Mouse (Mus musculus) lung, adult 2 months (tissue): ENCODE data around the gene Tmem80. TPM values are rescaled to one million over a fixed set of nuclear protein-coding genes. Genes with fewer than 3 reads are reported as not detected.

ENCODE experiments used
- DNase-seq: peaks from one replicate; pipeline ENCODE4 v3.0.0; 2022
- H3K4me1 ChIP-seq: fragments of 200-500 bp; 2 replicates; pipeline ENCODE4 v1.6.1; 2011; ENCODE audit warnings: low read length; ENCODE audit not compliant: control insufficient read depth, insufficient read depth
- H3K4me3 ChIP-seq: fragments of 200-500 bp; replicated peaks from 2 replicates; pipeline ENCODE3; 2011; ENCODE audit warnings: low read depth, mild to moderate bottlenecking, control low read depth, low read length; ENCODE audit errors: extremely low read depth
- CTCF ChIP-seq: fragments of 200-500 bp; IDR thresholded peaks from 2 replicates; pipeline ENCODE4 v1.5.1; 2011; ENCODE audit warnings: mild to moderate bottlenecking, low read length, control low read depth; ENCODE audit not compliant: insufficient read depth
- POLR2A ChIP-seq: fragments of 200-500 bp; IDR thresholded peaks from 2 replicates; pipeline ENCODE4 v1.6.1; 2011; ENCODE audit warnings: low read depth, mild to moderate bottlenecking, control low read depth, low read length, borderline replicate concordance; ENCODE audit errors: extremely low read depth
- WGBS: fragments of 180-500 bp; shearing (Covaris S2); methylation state at CpG from one replicate; pipeline ENCODE4 v1.1.7; 2018; 5-methylcytosine and 5-hydroxymethylcytosine counted together
- polyA plus RNA-seq: library from polyadenylated mRNA; depleted of rRNA; stranded (reverse); fragments of >200 nt; gene quantifications from 2 replicates; pipeline ENCODE4 v1.2.3, GENCODE M21; 2012

The Tmem80 gene
- polyA plus RNA-seq, 1 experiment: 49.2 TPM

GRCm38 (mm10) chr7:141294479-141294878 lies 33.1 kb upstream of the Tmem80 start:
- WGBS: 10% methylated on average over 22 of the region's 22 CpGs
- TF ChIP-seq CTCF: no peak
- H3K4me1 ChIP-seq: peaks cover 15% of the 10 kb centered on the region
- DNase-seq: no peak
- no peak overlapping the region for H3K4me3 ChIP-seq

- H3K4me3 ChIP-seq: no peak overlapping the region
- no peak for TF ChIP-seq POLR2A
- TF ChIP-seq CTCF: no peak
- WGBS: 73% methylated on average over 3 of the region's 3 CpGs
- peaks cover 12% of the 10 kb centered on the region for H3K4me1 ChIP-seq
- no peak for DNase-seq
Measured at GRCm38 (mm10) chr7:141297926-141298650, 29.5 kb upstream of the Tmem80 start.

GRCm38 (mm10) chr7:141299175-141299574 lies 28.4 kb upstream of the Tmem80 start:
- no peak for TF ChIP-seq CTCF
- no peak for TF ChIP-seq POLR2A
- 95% methylated on average over 8 of the region's 8 CpGs for WGBS
- Histone ChIP-seq H3K4me1 (peaks cover 6% of the 10 kb centered on the region), H3K4me3 (no peak overlapping the region)
- no peak for DNase-seq

DNA sequence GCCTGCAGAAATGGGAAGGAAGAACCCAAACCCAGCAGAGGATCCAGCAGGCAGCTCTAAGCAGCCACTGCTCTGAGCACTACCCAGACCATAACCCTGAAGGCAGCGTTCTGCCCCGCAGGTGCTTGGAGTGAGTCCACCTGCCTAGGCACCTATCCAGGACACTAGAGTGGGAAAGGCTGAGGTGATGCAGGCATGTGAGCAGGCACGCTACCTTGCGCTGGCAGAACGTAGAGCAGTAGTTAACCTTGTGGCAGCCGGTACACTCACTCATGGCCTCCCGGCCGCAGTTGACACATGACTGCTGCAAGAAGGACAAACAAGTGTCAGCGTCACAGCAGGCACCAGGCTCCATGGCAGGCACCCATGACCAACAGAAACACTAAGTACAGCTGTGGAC lies 26.2 kb upstream of the Tmem80 start:
- H3K4me3 ChIP-seq: no peak overlapping the region
- DNase-seq: no peak
- H3K4me1 ChIP-seq: no peaks in the 10 kb centered on the region
- 93% methylated on average over 9 of the region's 9 CpGs for WGBS
- TF ChIP-seq POLR2A: no peak
- no peak for TF ChIP-seq CTCF

DNA sequence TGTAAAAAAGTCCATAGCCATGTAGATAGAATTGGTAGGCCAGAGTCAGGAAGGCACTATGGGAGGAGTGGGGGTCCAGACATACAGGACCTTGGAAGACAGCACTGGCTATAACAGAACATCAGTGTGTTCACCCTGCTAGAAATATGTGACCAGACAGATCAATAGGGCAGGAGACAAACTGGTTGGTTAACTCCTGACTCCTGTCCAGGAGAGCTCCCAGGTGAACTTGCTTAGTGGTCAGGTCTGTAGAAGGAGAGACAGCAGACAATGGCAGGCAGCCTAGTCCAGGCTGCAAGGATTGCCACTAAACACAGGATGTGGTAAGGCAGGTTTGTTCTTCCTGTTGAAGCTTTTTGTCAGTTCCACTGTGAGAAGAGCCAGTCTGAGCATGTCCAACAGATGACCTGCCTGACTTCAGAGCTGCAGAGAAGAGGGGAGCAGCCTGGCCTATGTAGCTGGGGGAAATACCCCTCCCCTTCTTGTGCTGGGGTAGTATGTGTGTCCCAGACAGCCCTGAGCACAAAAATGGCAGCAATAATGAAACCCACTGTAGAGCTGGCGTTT lies 24.8 kb upstream of the Tmem80 start:
- no peak for DNase-seq
- H3K4me1 ChIP-seq: no peaks in the 10 kb centered on the region
- WGBS: 87% methylated on average over 1 of the region's 1 CpGs

DNA sequence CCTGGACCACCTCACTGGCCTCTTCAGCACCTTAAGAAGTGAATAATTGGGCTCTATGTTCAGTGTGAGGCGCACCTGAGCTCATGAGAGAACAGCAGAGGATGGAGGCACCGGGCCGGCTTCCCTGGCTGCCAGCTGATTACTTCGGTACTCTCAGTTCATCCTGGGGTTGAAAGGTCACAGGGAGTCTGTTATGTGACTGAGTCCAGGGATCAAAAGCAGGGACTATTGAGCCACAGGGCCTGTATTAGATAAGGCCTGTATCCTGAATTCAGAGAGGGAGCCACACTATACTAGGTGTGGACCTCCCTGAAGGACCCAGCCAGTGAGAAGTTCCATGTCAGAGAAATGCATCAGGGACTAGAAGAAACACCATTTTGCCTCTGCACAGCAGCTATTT lies 23.0 kb upstream of the Tmem80 start:
- Histone ChIP-seq H3K4me1 (no peaks in the 10 kb centered on the region), H3K4me3 (no peak overlapping the region)
- WGBS: 85% methylated on average over 4 of the region's 4 CpGs
- no peak for DNase-seq
- TF ChIP-seq CTCF (no peak), POLR2A (no peak)

More for the DNA sequence above, 24.8 kb upstream of the Tmem80 start:
- H3K4me3 ChIP-seq: no peak overlapping the region
- TF ChIP-seq POLR2A (no peak), CTCF (no peak)

GRCm38 (mm10) chr7:141314416-141314815 lies 13.1 kb upstream of the Tmem80 start:
- no peak for TF ChIP-seq CTCF
- no peak for TF ChIP-seq POLR2A
- no peaks in the 10 kb centered on the region for H3K4me1 ChIP-seq
- DNase-seq: no peak
- no peak overlapping the region for H3K4me3 ChIP-seq
- 84% methylated on average over 2 of the region's 2 CpGs for WGBS

DNA sequence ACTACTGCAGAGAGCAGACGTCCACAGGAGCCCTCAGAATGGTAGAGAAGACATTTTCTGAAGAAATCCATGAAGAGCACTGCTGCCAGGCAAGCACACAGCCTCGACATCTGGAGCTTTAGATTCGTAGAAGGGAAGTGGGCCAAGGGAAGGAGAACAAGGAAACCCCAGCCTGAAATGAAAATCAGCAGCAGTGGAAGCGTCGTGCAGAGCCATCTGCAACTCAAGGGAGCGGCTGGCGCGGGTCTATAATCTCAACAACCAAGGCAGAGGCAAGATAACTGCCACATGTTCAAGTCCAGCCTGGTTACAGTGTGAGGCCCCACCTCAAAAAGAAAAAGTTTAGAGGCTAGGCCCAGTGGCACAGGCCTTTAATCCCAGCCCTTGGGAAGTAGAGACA lies 12.5 kb upstream of the Tmem80 start:
- WGBS: 83% methylated on average over 8 of the region's 8 CpGs
- TF ChIP-seq CTCF (no peak), POLR2A (no peak)

DNA sequence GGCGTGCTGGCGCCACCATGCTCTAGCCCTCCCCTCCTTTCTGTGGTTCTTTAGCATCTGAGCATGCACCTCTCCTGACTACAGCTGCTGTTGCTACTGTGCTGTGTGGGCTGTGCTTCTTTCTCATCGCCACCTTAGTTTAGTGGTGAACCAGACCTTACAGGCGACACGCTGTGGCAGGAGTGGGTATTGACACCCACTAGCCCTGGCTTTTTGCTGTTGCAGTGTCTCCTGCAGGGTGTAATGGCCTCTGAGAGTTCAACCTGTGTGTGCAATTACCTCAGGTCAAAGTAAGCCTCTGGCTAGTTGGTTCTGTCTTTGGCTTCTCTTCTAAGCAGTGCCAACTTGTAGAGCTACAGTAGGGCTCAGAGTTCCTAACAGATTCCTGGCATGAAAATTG lies 11.6 kb upstream of the Tmem80 start:
- TF ChIP-seq POLR2A: no peak
- peak; percentile 64 for TF ChIP-seq CTCF
- DNase-seq: peak; percentile 34
- no peak overlapping the region for H3K4me3 ChIP-seq
- H3K4me1 ChIP-seq: no peaks in the 10 kb centered on the region
- 73% methylated on average over 5 of the region's 5 CpGs for whole genome bisulfite sequencing

More for the DNA sequence above, 12.5 kb upstream of the Tmem80 start:
- DNase-seq: no peak
- H3K4me3 ChIP-seq: no peak overlapping the region
- H3K4me1 ChIP-seq: no peaks in the 10 kb centered on the region

GRCm38 (mm10) chr7:141317619-141318132 lies 9.9 kb upstream of the Tmem80 start:
- no peak overlapping the region for H3K4me3 ChIP-seq
- no peak for TF ChIP-seq CTCF
- no peak for TF ChIP-seq POLR2A
- no peaks in the 10 kb centered on the region for H3K4me1 ChIP-seq
- WGBS: 70% methylated on average over 1 of the region's 1 CpGs
- DNase-seq: no peak
